Mouse (Mus musculus) monocyte, adult 2 months (primary cell): Measurements from ENCODE around the gene Nipbl.

ENCODE experiments used
- DNase-seq, 2 experiments: peaks; one replicate each; pipeline ENCODE4 v3.0.0; 2022; ENCODE audit warnings: low spot score in 2 of 2, low read depth in 1 of 2

Gene Nipbl

GRCm38 (mm10) chr15:8420909-8421308, 23.4 kb downstream of the Nipbl start:
- DNase-seq: no peak

DNA sequence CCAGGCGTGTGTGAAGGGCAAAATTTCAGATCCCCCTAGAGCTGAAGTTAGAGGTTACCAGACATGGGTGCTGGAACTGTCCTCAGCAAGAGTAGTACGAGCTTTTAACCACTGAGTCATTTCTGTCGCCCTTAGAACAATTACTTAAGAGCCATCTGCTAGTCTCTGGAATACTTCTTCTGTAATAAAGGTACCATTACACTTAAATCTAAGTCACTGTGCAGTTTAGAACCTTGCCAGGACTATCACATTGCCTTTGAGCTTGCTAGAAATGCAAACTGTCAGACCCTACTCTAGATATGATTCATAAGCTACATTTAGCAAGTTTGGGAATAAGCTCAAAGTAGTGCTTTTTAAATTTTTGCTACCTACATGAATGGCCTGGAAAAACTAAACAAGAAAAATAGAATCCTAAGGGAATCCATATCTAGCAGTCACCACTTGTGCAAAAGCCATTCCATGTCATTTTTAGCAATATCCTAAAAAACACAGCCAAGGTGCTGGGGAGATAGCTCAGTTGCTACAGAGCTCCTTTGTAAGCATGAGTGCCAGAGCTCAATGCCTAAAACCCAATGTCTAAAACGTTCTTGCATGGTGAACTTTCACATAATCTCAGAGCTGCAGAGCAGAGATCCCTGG, 27.6 kb downstream of the Nipbl start:
- DNase-seq: no peak

DNA sequence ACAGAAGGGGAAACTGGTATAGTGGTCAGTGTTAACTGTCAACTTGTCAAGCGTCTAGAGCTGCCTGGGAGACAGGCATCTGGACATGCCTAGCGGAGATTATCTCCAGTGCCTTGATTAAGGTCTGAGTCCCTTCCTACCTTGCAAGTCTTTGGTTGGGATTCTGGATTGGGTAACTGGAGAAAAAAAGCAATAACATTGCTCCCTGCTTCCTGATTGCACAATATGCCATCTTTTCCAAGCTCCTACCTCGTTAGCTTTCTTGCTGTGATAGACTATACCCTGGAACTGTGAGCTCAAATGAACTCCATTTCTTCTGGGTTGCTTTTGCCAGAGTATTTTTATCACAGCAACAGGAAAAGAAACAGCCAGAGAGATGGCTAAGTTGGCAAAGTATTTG, 30.9 kb downstream of the Nipbl start:
- DNase-seq: no peak

GRCm38 (mm10) chr15:8411873-8412272, 32.4 kb downstream of the Nipbl start:
- DNase-seq: no peak

DNA sequence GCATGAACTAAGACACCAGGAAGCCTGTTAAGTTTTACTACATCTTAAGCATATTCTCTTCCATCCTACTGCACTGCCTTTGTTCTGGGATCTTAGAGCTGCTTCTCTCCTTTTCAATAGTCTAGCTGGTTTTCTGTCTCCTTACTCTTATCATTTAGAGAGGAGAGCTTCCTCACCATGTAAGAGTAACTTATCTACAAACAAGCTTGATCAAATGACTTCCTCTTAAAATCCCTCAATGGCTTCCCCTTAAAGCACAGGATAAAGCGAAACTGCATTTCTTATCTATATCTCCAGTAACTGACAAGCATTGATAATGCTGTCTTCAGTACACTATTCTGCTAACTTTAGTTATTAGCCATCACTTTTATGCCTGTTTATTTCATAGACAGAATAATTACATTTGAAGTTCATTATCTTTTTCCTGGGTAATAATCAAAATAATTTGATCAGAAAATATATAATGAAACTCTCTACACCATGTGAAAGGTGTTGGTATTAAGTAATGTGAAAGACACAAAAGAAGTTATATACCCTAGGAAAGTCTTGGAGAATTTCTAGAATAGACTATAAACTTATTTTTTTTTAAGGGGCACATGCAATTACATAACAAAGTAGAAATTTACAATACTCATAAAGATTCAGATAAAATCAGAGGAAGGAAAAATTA, 33.0 kb downstream of the Nipbl start:
- no peak for DNase-seq

DNA sequence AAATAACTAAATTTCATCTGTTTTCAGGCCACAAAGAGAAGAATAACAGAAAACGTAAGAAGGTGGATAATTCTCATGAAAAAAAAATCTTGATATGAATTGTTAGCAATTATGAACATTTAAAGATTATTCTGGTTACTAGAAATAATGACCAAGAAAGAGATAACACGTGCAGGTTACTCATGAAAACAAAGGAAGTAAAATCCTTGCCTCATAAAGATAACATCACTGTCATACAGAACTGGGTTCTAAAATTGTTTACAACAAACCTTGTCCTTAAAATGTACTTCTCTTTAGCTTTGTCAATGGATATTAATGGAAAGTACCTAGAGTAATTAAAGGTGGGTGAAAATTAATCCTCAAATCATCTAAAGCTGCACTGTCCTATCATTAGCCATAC, 37.2 kb downstream of the Nipbl start:
- DNase-seq: no peak

DNA sequence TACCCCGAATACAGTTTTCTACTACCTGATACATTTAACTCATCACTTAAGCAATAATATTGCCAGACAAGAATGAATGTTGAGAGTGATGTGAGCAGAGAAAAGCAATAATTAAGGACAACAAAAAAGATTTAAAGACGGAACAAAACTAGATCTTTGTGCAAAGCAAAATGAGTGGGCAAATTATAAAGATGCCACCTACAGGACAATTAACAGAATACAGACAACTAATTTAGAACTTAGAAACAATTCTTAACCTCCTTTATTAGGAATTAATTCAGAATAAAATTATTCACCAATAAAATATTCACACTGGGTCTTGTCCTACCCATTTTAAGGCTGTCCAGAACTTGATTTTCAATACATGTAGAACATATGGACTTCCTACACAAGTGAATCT, 38.0 kb downstream of the Nipbl start:
- no peak for DNase-seq

DNA sequence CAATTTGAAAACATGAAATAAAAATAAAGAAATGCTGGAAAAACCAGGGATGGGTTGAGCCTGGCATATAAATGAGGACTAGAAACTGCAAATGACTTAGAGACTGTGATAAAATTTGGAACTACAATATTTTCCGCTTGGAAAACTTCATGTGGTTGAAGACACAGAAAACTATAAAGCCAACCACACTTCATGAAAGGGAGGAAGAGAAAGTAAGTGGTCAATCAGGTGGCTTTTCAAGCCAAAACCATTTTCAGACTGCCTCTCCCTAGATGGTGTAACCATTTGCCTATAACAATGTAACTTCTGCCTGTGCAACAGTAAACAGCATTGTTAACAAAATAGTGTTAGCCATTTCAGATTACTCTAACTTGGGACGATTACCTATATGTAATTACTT, 41.7 kb downstream of the Nipbl start:
- DNase-seq: no peak

DNA sequence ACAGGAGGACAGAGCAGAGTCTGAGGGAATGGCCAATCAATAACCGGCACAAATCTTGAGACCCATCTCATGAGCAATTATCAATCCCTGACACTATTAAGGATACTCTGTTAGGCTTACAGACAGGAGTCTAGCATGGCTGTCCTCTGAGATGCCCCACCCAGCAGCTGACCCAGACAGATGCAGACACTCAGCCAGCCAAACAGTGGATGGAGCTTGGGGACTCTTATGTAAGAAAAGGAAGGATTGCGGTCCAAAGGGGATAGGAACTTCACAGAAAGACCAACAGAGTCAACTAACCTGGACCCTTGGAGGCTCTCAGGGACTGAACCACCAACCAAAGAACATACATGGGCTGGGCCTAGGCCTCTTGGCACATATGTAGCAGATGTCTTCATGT, 42.7 kb downstream of the Nipbl start:
- no peak for DNase-seq

DNA sequence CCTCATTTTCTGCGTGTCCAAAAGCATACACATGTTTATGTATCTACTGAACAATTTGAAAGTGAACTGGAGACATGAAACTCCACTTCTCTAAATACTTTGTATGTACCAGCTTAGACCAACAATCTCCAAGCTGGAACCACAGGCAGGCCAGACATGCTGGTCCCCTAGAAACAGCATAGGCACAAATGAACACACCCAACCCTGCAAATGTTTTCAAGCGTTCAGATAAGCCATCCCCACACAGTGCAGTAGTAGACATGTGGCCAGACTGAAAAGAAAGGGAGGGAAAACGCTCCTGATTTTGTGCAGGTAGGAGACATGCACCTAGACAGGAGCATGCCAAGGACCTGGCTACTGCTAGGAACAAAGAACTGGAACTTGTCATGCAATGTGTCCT, 52.5 kb downstream of the Nipbl start:
- no peak for DNase-seq

- no peak for DNase-seq
These were observed 62.0 kb downstream of the Nipbl start for GRCm38 (mm10) chr15:8382213-8382612.

DNA sequence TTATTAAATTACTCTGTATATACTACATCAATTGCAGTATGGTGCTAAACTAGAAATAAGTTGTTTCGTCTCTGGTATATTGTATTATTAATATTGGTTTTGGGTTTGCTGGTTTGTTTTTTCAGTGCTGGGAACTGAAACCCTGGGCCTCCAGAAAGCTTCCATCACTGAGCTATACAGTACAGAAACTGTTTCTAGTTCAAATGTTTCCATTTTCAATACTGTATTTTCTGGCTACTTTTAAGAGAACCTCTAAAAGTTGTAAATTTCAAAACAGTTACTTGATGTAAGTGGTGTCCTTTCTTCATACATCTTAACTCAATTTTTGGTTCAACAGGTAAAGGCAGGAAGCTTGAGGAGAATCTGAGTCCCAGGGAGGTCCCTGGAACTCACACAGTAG, 68.6 kb downstream of the Nipbl start:
- DNase-seq: no peak

DNA sequence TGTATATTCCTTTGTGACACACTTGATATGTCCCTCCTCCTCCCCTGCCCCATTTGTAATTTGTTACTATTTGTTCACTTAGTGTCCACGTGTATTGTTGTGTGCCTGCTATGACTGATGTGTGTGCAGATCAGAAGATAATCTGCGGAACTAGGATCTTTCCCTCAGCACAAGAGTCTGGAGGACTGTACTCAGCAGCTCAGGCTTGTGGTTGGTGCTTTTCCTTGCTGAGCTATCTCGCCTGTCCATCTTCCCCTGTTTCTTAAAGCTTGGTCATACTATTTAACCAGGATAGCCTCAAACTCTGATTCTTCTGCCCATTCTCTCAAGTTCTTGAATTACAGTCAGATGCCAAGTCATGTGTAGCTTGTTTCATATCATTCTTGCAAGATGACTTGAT, 69.5 kb downstream of the Nipbl start:
- DNase-seq: no peak

DNA sequence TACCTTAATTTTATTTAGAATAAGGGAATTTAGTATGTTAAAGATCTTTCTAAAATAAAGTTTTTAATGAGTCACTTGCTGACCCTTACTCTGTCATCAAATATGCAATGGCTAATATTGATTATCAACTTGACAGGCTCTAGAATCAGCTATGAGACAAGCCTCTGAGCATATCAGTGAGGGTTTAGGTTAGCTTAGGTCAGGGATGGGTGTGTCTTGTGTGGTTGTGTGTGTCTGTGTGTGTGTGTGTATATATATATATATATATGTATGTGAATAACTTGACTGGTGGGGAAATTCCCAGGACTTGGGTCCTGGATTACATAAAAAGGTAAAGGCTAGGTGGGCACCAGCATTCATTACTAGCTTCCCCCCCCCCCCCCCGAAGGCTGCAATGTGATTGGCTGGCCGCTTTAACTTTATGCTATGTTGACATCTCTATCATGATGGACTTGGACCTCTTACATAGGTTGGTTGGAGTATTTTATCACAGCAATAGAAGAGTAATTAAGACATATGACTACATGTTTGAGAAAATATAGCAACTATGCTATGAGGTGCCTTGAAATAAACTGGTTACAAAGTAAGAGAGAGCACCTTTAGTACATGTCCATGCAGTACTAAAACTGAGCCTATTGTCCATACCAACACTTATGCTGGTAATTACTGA, 97.0 kb downstream of the Nipbl start:
- DNase-seq: no peak

GRCm38 (mm10) chr15:8340596-8340995, 103.7 kb downstream of the Nipbl start:
- no peak for DNase-seq

GRCm38 (mm10) chr15:8331547-8331946, 112.7 kb downstream of the Nipbl start:
- no peak for DNase-seq

DNA sequence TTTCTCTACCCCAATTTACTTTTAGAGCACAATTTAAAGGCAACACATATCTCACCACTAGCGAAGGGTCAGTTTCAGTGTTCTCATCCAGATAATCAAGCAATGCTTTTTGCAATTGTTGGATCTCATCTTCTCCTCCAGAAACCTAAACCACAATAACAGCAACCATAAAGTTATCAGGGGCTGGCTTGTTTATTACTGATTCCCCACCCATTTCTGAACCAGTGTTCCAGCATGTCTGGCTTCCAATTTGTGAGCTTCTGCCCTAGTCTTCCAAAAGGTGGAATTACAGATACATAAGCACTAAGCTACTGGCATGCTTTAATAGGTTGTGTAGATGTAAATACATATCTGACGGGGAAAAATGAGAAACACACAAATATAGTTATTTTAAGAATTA, 118.6 kb downstream of the Nipbl start:
- no peak for DNase-seq

DNA sequence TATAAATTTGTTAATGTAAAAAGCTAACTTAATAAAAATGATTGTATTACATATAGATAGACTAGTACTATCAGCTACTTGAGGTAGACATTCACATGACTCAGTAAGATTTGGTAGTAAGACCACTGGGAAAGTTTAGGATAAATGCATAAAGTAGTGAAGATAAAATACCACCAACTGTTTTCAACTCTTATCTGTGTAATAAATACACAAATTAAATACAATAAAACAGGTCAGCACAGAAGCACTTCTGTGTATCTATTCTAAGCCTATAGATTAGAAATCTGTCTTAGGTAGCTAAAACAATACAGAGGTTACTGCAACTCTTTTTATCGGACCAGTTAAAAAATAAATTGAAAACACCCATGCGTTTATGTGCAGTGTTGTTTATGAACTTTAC, 119.4 kb downstream of the Nipbl start:
- DNase-seq: no peak

DNA sequence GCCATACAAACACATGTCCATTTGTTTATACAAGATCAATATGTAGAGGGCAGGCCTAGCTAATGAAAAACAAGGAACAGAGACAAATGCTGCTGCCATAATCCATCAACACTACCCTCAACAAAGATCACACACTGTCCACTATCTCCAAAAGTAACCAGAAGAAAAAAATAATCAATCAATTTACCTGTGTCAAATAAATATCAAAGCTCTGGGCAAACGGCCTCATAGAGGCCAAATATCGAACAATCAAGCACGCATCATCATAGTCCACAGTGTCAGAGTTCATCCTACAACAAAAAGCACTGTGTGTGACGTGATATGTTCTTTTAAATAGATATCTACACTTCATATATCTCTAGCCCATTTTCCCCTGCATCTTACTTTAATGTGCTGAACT, 120.2 kb downstream of the Nipbl start:
- DNase-seq: no peak

DNA sequence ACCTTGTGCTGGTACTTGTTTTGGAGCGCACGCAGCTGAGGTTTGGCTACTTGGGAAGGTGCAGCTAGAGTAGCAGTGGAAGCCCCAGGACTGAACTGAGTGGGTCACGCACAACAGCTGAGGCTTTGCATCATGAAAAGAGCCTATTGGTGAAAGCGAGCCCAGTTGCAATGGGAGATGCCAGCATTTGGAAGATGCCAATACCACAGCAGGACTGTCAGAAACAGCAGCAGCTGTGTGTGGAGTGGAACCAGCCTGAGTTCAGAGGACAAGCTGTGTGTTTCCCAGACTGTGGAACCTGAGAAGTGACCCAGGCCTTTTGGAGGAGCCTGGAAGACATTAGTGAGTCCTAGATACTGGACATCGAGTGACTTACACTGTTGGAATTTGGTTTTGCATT, 122.8 kb downstream of the Nipbl start:
- no peak for DNase-seq

- no peak for DNase-seq
These were observed 125.1 kb downstream of the Nipbl start for GRCm38 (mm10) chr15:8319191-8319590.

- DNase-seq: no peak
These were observed 126.9 kb downstream of the Nipbl start for GRCm38 (mm10) chr15:8317381-8317780.

DNA sequence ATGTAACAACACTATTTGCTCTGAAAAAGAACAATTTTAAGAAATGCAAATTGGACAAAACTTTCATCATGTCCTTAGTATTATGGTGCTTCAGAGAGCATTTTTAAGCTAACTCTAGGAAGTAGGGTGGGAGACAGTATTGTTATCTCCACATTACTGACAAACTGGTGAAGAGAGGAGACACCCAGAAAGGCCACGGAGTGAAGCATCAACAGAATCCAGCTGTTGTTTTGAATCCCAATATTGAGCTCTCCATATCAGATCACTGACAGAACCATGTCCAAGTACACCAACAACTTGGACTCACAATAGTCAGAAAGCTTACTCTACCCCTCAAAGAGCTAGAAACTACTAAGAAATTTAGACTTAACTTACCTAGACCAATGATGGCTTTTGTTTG, 138.8 kb downstream of the Nipbl start:
- no peak for DNase-seq
